Mouse (Mus musculus) liver, embryonic 16.5 days (tissue): ENCODE results near the gene Grik5. TPM values are rescaled to one million over a fixed set of nuclear protein-coding genes. Genes with fewer than 3 reads are reported as not detected.

Source experiments
- ATAC-seq: fragments of 200-750 bp; cut with Nextera tagmentation; 2 replicates; pipeline ENCODE4 v1.8.0; 2017; ENCODE audit warnings: low read depth, mild to moderate bottlenecking, moderate number of reproducible peaks, moderate library complexity
- H3K27ac ChIP-seq: fragments of 300-500 bp; sonication (generic); 2 replicates; pipeline ENCODE4 v1.5.1; 2014; ENCODE audit warnings: mild to moderate bottlenecking, low read length
- H3K27me3 ChIP-seq: fragments of 300-500 bp; sonication (generic); 2 replicates; pipeline ENCODE4 v1.6.1; 2014; ENCODE audit warnings: low read depth, low read length, mixed read lengths; ENCODE audit not compliant: control insufficient read depth, insufficient read depth
- H3K36me3 ChIP-seq: fragments of 300-500 bp; sonication (generic); 2 replicates; pipeline ENCODE4 v1.6.1; 2014; ENCODE audit warnings: mild to moderate bottlenecking; ENCODE audit not compliant: control insufficient read depth, insufficient read depth
- H3K4me1 ChIP-seq: fragments of 300-500 bp; sonication (generic); 2 replicates; pipeline ENCODE4 v1.6.1; 2014; ENCODE audit warnings: low read depth, low read length, mixed read lengths; ENCODE audit not compliant: control insufficient read depth
- H3K4me2 ChIP-seq: fragments of 300-500 bp; sonication (generic); 2 replicates; pipeline ENCODE4 v1.6.1; 2014; ENCODE audit warnings: low read depth, low read length, mixed read lengths
- H3K4me3 ChIP-seq: fragments of 300-500 bp; sonication (generic); 2 replicates; pipeline ENCODE4 v1.5.1; 2014; ENCODE audit warnings: low read depth, mild to moderate bottlenecking, low read length
- H3K9ac ChIP-seq: fragments of 300-500 bp; sonication (generic); 2 replicates; pipeline ENCODE4 v1.6.1; 2014; ENCODE audit warnings: low read depth, low read length
- H3K9me3 ChIP-seq: fragments of 300-500 bp; sonication (generic); replicated peaks from 2 replicates; pipeline ENCODE4 v1.6.1; 2016; ENCODE audit warnings: low read length; ENCODE audit not compliant: control insufficient read depth
- WGBS: fragments of 180-500 bp; shearing (Covaris S2); extraction: QIAGEN DNeasy Blood & Tissue Kit; methylation state at CpG from one replicate; pipeline ENCODE4 v1.1.7; 2014; ENCODE audit not compliant: insufficient replicate concordance; 5-methylcytosine and 5-hydroxymethylcytosine counted together
- polyA plus RNA-seq: library from polyadenylated mRNA; unstranded; fragments of >200 nt; fragmentation: Nextera tagmentation; extraction: Ambion mirVana; gene quantifications from 2 replicates; pipeline ENCODE4 v1.2.1, GENCODE M21; 2015

Grik5 gene
- polyA plus RNA-seq, 1 experiment from 2014 or later: 0.92 TPM

- H3K4me1 ChIP-seq: no peaks in the 10 kb centered on the region
- no peaks in the 10 kb centered on the region for H3K9me3 ChIP-seq
- WGBS: 15% methylated on average over 17 of the region's 17 CpGs
- no peak overlapping the region for H3K4me3 ChIP-seq
- H3K9ac ChIP-seq: no peak overlapping the region
- H3K27me3 ChIP-seq: no peaks in the 10 kb centered on the region
- ATAC-seq: no peak; the same call in 1 of the 2 replicates
- H3K36me3 ChIP-seq: no peaks in the 10 kb centered on the region
- H3K4me2 ChIP-seq: no peak overlapping the region
- H3K27ac ChIP-seq: no peak overlapping the region
These were observed 33.4 kb upstream of the Grik5 start for GRCm38 (mm10) chr7:25105411-25106160.

- H3K36me3 ChIP-seq: no peaks in the 10 kb centered on the region
- H3K9ac ChIP-seq: no peak overlapping the region
- ATAC-seq: no peak
- WGBS: 55% methylated on average over 4 of the region's 4 CpGs
- H3K9me3 ChIP-seq: no peaks in the 10 kb centered on the region
- H3K4me2 ChIP-seq: no peak overlapping the region
- no peak overlapping the region for H3K4me3 ChIP-seq
- H3K4me1 ChIP-seq: no peaks in the 10 kb centered on the region
- H3K27ac ChIP-seq: no peak overlapping the region
- no peaks in the 10 kb centered on the region for H3K27me3 ChIP-seq
These were observed 27.4 kb upstream of the Grik5 start for GRCm38 (mm10) chr7:25099581-25099980.

- WGBS: 63% methylated on average over 3 of the region's 3 CpGs
- Histone ChIP-seq H3K9ac (no peak overlapping the region), H3K36me3 (no peaks in the 10 kb centered on the region), H3K27me3 (no peaks in the 10 kb centered on the region), H3K4me1 (no peaks in the 10 kb centered on the region), H3K9me3 (no peaks in the 10 kb centered on the region), H3K27ac (no peak overlapping the region), H3K4me2 (no peak overlapping the region), H3K4me3 (no peak overlapping the region)
- ATAC-seq: no peak
These were observed 26.0 kb upstream of the Grik5 start for GRCm38 (mm10) chr7:25098169-25098568.

- no peak overlapping the region for H3K27ac ChIP-seq
- H3K4me1 ChIP-seq: peaks cover 4% of the 10 kb centered on the region
- H3K9ac ChIP-seq: no peak overlapping the region
- 42% methylated on average over 10 of the region's 10 CpGs for WGBS
- H3K27me3 ChIP-seq: no peaks in the 10 kb centered on the region
- no peaks in the 10 kb centered on the region for H3K9me3 ChIP-seq
- ATAC-seq: no peak
- H3K4me2 ChIP-seq: no peak overlapping the region
- no peaks in the 10 kb centered on the region for H3K36me3 ChIP-seq
- no peak overlapping the region for H3K4me3 ChIP-seq
These were observed 17.7 kb upstream of the Grik5 start for GRCm38 (mm10) chr7:25089875-25090274.

- Histone ChIP-seq H3K4me3 (no peak overlapping the region), H3K27me3 (no peaks in the 10 kb centered on the region), H3K4me2 (no peak overlapping the region), H3K9ac (no peak overlapping the region), H3K4me1 (peaks cover 7% of the 10 kb centered on the region), H3K9me3 (no peaks in the 10 kb centered on the region), H3K36me3 (no peaks in the 10 kb centered on the region), H3K27ac (no peak overlapping the region)
- WGBS: 17% methylated on average over 11 of the region's 11 CpGs
- ATAC-seq: no peak
These were observed 16.8 kb upstream of the Grik5 start for GRCm38 (mm10) chr7:25088968-25089367.

- no peak overlapping the region for H3K9ac ChIP-seq
- no peaks in the 10 kb centered on the region for H3K36me3 ChIP-seq
- H3K4me3 ChIP-seq: no peak overlapping the region
- peaks cover 7% of the 10 kb centered on the region for H3K4me1 ChIP-seq
- no peaks in the 10 kb centered on the region for H3K9me3 ChIP-seq
- H3K27me3 ChIP-seq: no peaks in the 10 kb centered on the region
- ATAC-seq: no peak
- no peak overlapping the region for H3K27ac ChIP-seq
- whole genome bisulfite sequencing: 20% methylated on average over 10 of the region's 10 CpGs
- H3K4me2 ChIP-seq: no peak overlapping the region
These were observed 16.4 kb upstream of the Grik5 start for GRCm38 (mm10) chr7:25088531-25088930.

- H3K36me3 ChIP-seq: peaks cover 5% of the 10 kb centered on the region; the same call in 1 of the 2 replicates
- no peak overlapping the region for H3K4me2 ChIP-seq
- no peak for ATAC-seq
- WGBS: 42% methylated on average over 5 of the region's 5 CpGs
- H3K4me3 ChIP-seq: no peak overlapping the region
- H3K9me3 ChIP-seq: no peaks in the 10 kb centered on the region
- H3K27me3 ChIP-seq: no peaks in the 10 kb centered on the region
- peaks cover 7% of the 10 kb centered on the region for H3K4me1 ChIP-seq
- no peak overlapping the region for H3K27ac ChIP-seq
- H3K9ac ChIP-seq: no peak overlapping the region
These were observed 15.8 kb upstream of the Grik5 start for GRCm38 (mm10) chr7:25087972-25088371.

- Histone ChIP-seq H3K4me1 (peaks cover 7% of the 10 kb centered on the region), H3K4me2 (no peak overlapping the region), H3K36me3 (peaks cover 11% of the 10 kb centered on the region), H3K9ac (no peak overlapping the region), H3K27ac (no peak overlapping the region), H3K27me3 (no peaks in the 10 kb centered on the region), H3K4me3 (no peak overlapping the region), H3K9me3 (no peaks in the 10 kb centered on the region)
- ATAC-seq: no peak
- WGBS: 60% methylated on average over 10 of the region's 10 CpGs
These were observed 15.2 kb upstream of the Grik5 start for GRCm38 (mm10) chr7:25087256-25087912.

GRCm38 (mm10) chr7:25086656-25087055, 14.5 kb upstream of the Grik5 start:
- WGBS: 36% methylated on average over 3 of the region's 3 CpGs

More at GRCm38 (mm10) chr7:25086656-25087055, 14.5 kb upstream of the Grik5 start:
- no peaks in the 10 kb centered on the region for H3K27me3 ChIP-seq
- H3K9me3 ChIP-seq: no peaks in the 10 kb centered on the region
- H3K4me3 ChIP-seq: no peak overlapping the region
- H3K36me3 ChIP-seq: peaks cover 18% of the 10 kb centered on the region
- no peak overlapping the region for H3K4me2 ChIP-seq
- H3K4me1 ChIP-seq: peaks cover 7% of the 10 kb centered on the region
- ATAC-seq: no peak
- no peak overlapping the region for H3K27ac ChIP-seq
- no peak overlapping the region for H3K9ac ChIP-seq
